Mouse (Mus musculus) lung, postnatal 36 days (tissue): ENCODE results near the gene Snrpe.

ENCODE experiments used
- DNase-seq: peaks from one replicate; pipeline ENCODE4 v3.0.0; 2022; ENCODE audit warnings: mixed read lengths

The Snrpe gene

GRCm38 (mm10) chr1:133609771-133610502 is at the start of gene Snrpe:
Gene Snrpe (minus strand): TSS chr1:133610291.
- peak; percentile 97 for DNase-seq

- DNase-seq = no peak
Measured at GRCm38 (mm10) chr1:133658878-133659277, 48.8 kb upstream of the Snrpe start.

GRCm38 (mm10) chr1:133656811-133657210 is 46.7 kb upstream of the Snrpe start:
- no peak for DNase-seq

DNA sequence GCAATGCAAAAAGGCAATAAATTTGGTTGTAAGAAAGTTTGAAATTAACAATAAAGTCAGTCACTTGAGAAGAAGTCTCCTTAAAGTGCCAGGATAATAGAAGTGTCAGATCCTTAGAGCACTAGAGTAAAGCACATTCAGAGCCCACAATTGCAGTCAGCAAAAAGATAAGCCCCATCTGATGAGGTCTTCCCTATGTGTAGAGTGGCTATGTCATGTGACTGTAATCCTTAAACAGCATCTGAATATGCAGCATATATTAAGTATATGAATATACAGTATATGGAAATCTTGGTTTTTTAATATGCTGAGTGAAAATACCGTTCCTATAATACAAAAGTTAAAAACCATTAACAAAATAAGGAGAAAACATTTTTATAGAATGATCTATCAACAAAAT is 42.9 kb upstream of the Snrpe start:
- DNase-seq = no peak

DNA sequence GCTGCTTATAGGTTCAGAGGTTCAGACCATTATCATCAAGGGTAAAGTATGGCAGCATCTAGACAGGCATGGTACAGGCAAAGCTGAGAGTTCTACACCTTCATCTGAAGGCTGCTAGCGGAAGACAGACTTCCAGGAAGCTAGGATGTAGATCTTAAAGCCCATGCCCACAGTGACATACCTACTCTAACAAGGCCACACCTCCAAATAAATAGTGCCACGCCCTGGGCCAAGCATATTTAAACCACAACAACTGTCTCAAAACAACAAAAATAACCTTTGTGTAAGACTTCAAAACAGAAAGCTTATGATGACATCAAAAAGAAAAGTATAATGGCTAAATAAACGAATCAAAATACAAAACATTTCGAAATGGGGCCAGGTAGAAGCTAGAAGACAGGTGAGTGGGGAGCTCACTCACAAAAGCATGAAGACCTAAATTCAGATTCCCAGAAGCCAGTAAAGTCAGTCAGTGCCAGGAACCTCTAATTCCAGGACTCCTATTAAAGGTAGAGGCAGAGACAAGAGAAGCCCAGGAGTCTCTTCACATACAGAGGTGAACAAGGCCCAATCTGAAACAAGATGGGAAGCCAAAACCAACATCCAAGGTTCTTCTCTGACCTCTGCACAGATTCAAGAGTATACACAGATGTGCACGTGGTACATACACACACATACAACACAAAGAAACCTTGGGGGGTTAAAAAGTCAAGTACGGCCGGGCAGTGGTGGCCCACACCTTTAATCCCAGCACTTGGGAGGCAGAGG is 40.4 kb upstream of the Snrpe start:
- DNase-seq = no peak

DNA sequence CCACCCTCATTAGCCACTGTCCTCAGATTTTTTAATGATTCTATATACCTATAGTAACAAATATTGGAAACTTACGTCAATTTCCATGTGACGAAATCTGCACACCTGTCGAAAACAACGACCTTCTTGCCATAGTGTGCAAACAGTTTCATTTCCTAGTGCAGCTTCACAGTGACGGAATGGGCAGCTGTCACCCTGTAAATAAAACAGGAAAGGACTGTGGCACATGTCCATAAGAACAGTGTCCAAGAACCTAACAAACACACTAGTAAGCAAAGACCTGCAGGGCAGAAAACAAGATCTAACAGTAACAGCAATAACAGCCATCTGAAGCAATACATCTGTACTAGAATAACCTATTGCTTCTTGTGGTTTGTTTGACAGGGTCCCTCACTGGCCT is 35.6 kb upstream of the Snrpe start:
- DNase-seq = no peak

DNA sequence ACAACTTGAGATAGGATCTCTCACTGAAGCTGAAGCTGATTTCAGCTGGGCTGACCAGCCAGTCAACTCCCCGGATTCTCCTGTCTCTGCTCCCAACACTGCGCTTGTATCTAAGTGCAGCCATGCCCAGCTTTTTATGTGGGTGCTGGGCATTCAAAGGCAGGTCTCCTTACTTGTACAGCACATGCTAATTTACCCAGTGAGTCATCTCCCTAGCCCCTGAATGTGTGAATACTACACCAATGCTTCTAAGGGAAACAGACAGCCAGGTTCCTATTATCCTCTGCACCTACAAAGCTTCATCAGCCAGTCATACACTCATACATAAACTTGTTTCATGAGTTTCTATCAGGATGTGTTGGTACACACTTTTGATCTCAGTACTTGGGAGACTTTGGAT is 31.1 kb upstream of the Snrpe start:
- no peak for DNase-seq

DNA sequence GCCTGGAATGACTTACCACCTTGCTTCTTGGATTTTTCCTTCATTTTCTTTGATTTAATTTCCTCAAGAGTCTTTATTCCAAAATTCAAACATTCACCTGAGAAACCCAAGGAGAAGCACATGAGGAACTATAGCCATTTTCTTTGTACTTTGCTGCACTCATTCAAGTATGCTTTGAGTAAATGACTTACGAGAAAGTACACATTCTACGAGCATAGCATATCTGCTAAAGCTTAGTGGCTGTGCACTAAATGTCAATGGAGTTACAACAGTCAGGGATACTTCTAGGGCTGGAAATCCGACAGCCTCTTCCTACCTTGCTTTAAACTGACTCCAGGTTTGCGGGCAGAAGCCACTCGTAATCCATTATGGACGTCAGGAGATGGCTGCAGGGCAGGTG is 28.4 kb upstream of the Snrpe start:
- no peak for DNase-seq

DNA sequence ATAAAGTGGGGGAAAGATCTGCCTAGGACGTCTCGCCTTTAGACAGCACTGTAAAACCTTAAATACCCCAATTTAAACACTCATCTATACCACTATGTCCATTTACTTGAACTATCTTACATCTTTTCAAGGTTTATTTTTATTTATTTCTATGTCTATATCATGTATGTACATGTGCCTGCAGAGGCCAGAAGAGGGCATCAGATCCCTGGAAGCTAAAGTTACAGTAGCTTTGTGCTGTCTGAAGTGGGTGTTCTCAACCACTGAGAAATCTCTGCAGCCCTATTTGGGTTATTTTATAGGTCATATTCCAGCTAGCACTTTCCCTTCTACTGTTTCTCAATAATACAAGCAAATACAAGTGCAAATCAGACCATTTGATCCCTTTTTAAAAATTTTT is 22.1 kb upstream of the Snrpe start:
- DNase-seq = peak; percentile 28

GRCm38 (mm10) chr1:133625052-133625451 is 15.0 kb upstream of the Snrpe start:
- DNase-seq = no peak

DNA sequence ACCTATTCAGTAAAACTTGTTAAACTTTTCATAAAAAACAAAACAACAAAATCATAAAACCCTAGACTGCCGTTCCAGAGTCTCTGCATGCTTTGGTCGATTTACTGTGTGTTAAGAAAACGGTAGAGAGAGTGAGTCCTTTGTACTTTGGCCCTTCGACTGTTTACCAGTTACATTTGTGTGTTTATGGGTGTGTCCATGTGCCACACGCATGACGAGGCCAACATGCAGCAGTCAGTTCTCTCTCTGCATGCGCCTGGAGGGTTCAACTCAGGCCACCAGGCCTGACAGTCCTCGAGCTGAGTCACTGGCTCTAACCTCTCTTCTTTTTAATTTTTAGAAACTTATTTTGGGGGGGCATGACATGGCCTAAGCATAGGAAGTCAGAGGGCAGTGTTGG is 8.2 kb upstream of the Snrpe start:
- DNase-seq = no peak

DNA sequence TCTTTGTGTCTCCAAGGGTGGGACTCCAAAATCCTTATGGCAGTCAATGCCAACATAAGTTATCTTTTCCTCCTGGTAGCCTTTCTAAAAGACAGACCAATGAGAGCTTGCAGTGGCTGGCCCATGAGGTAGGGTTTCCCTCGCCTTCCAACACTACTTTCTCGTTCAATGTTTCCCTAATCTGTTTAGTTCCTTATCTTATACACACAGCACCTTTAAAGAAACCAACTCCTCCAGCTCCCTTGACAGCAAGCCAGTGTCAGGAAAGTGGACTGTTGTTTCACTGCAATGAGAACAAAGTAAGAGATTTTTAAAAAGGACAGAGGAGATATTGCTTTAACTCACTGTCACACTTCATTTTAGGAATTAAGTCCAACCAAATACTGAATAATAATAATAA is 7.8 kb upstream of the Snrpe start:
- no peak for DNase-seq

GRCm38 (mm10) chr1:133613817-133614216 is 3.7 kb upstream of the Snrpe start:
- peak; percentile 20 for DNase-seq

GRCm38 (mm10) chr1:133611436-133611835 is 1.3 kb upstream of the Snrpe start:
- DNase-seq = no peak

GRCm38 (mm10) chr1:133610601-133611000 is 510 bp upstream of the Snrpe start:
- no peak for DNase-seq

- no peak for DNase-seq
Measured at GRCm38 (mm10) chr1:133603174-133603573, 6.9 kb downstream of the Snrpe start.

DNA sequence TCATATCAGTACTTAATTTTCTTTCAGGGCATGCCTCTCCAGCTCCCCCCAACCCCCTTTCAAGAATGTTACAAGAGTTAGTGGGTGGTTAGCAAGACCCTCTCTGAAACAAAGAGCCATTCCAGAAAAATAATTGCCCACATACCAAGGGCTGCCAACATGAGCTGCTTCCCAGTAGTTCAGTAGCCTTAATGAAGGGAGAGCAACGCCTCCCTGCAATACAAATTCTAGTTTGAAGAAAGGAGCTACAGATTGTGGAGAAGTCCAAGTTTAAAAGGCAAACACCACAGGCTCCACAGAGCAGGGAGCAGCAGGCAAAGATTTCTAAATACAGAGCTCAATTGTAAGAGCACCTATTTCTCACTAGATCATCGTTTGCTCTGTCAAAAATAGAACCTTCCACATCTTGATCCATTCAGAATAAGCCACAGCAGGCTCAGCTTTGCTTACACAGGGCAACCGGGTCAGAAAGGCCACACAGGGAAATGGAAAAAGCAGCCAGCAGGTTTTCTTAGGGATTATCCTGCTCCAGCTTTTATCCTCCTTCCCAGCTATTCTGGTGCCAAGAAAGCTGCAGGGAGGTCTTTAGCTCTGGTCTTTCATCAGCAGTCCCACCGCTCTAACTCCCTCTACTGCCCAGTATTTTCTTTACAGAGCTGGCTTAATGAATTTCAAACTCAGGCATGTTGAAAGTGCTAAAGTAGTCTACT is 13.6 kb downstream of the Snrpe start:
- peak; percentile 16 for DNase-seq

DNA sequence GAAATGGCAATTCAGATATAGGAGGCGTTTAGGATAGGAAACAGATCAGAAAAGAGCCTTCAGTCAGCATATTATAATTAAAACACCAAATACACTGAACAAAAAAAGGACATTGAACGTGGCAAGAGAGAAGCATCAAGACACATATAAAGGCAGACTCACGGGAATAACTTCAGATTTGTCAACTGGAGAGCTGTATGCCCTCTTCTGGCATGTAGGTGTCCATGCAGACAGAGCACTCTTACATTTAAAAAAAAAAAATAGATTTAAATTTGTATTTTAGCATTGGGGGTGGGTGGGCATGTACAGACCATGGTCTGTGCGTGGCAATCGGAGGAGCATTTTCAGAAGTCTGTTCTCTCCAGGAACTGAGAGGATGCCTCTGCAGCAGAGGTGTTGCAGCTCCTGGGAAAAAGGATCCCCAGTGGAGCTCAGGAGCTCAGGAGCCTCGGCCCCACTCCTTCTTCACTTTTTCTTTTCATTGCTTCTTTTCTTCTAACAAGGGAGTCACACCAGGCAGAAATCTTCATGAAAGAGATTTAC is 24.0 kb downstream of the Snrpe start:
- no peak for DNase-seq

DNA sequence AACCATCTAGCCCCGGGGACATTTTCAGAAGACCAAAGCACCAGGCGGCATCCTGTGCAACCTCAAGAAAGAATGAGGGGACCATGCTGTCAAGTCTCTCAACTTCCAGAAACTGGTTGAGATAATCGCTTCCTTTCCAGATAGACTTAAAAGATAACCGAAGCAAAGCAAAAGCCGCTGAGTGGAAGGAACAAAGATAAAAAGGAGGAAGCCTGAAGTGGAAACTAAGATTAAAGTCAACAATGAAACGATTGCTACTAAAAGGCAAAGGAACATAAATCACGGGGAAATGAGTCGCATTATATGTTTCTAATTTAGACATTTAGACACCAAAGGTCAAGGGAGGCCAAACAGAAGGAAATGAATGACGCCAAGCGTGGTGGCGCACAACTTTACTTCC is 38.8 kb downstream of the Snrpe start:
- peak; percentile 3 for DNase-seq
